Mouse (Mus musculus) neural tube, embryonic 11.5 days (tissue): ENCODE data around the gene H2-Q10. TPM values are rescaled to one million over a fixed set of nuclear protein-coding genes. Genes with fewer than 3 reads are reported as not detected.

Source experiments
- ATAC-seq: fragments of 200-750 bp; cut with Nextera tagmentation; 2 replicates; pipeline ENCODE4 v1.8.0; 2017; ENCODE audit warnings: moderate number of reproducible peaks, mild to moderate bottlenecking, moderate TSS enrichment, moderate library complexity; ENCODE audit not compliant: insufficient read depth, low FRiP score, low TSS enrichment
- DNase-seq: peaks from one replicate; pipeline ENCODE4 v3.0.0-alpha.2; 2015; ENCODE audit warnings: low spot score
- H3K27ac ChIP-seq: fragments of 300-500 bp; sonication (generic); 2 replicates; pipeline ENCODE4 v1.5.1; 2014; ENCODE audit warnings: low read depth, mild to moderate bottlenecking, low read length
- H3K27me3 ChIP-seq: fragments of 300-500 bp; sonication (generic); 2 replicates; pipeline ENCODE4 v1.6.1; 2014; ENCODE audit warnings: mild to moderate bottlenecking, low read length, mixed read lengths; ENCODE audit not compliant: control insufficient read depth, insufficient read depth
- H3K36me3 ChIP-seq: fragments of 300-500 bp; sonication (generic); 2 replicates; pipeline ENCODE4 v1.6.1; 2014; ENCODE audit warnings: mild to moderate bottlenecking, low read length, moderate library complexity, mixed read lengths; ENCODE audit not compliant: control insufficient read depth, insufficient read depth
- H3K4me1 ChIP-seq: fragments of 300-500 bp; sonication (generic); 2 replicates; pipeline ENCODE4 v1.6.1; 2014; ENCODE audit warnings: low read length, mixed read lengths; ENCODE audit not compliant: control insufficient read depth, insufficient read depth
- H3K4me2 ChIP-seq: fragments of 300-500 bp; sonication (generic); 2 replicates; pipeline ENCODE4 v1.6.1; 2014; ENCODE audit warnings: low read depth, mild to moderate bottlenecking, moderate library complexity
- H3K4me3 ChIP-seq: fragments of 300-500 bp; sonication (generic); 2 replicates; pipeline ENCODE4 v1.5.1; 2014; ENCODE audit warnings: low read depth, low read length
- H3K9ac ChIP-seq: fragments of 300-500 bp; sonication (generic); 2 replicates; pipeline ENCODE4 v1.6.1; 2014; ENCODE audit warnings: mild to moderate bottlenecking, low read length
- H3K9me3 ChIP-seq: fragments of 300-500 bp; sonication (generic); 2 replicates; pipeline ENCODE4 v1.6.1; 2016; ENCODE audit warnings: low read length; ENCODE audit not compliant: control insufficient read depth
- WGBS: fragments of 180-500 bp; shearing (Covaris S2); extraction: QIAGEN DNeasy Blood & Tissue Kit; methylation state at CpG from one replicate; pipeline ENCODE4 v1.1.7; 2014; 5-methylcytosine and 5-hydroxymethylcytosine counted together
- polyA plus RNA-seq: library from polyadenylated mRNA; unstranded; fragments of >200 nt; fragmentation: Nextera tagmentation; extraction: Ambion mirVana; gene quantifications from 2 replicates; pipeline ENCODE4 v1.2.1, GENCODE M21; 2014

Gene H2-Q10
- polyA plus RNA-seq, 1 experiment from 2014 or later: 0.81 TPM

- Histone ChIP-seq H3K9me3 (no peaks in the 10 kb centered on the region), H3K36me3 (no peaks in the 10 kb centered on the region), H3K4me1 (no peaks in the 10 kb centered on the region), H3K4me2 (no peak overlapping the region), H3K27ac (no peak overlapping the region), H3K9ac (no peak overlapping the region), H3K27me3 (no peaks in the 10 kb centered on the region), H3K4me3 (no peak overlapping the region)
- ATAC-seq (no peak), DNase-seq (no peak)
- 59% methylated on average over 10 of the region's 10 CpGs for WGBS
These were observed 16.8 kb downstream of the H2-Q10 start for GRCm38 (mm10) chr17:35486726-35487125.

- WGBS: 96% methylated on average over 2 of the region's 2 CpGs
- H3K36me3 ChIP-seq: no peaks in the 10 kb centered on the region
- no peak for DNase-seq
These were observed 18.2 kb downstream of the H2-Q10 start for GRCm38 (mm10) chr17:35488041-35488440.

GRCm38 (mm10) chr17:35490320-35490719 lies 20.4 kb downstream of the H2-Q10 start:
- 44% methylated on average over 5 of the region's 5 CpGs for WGBS
- Histone ChIP-seq H3K4me3 (no peak overlapping the region), H3K4me2 (no peak overlapping the region), H3K4me1 (no peaks in the 10 kb centered on the region), H3K27me3 (no peaks in the 10 kb centered on the region), H3K27ac (no peak overlapping the region), H3K9me3 (no peaks in the 10 kb centered on the region), H3K36me3 (no peaks in the 10 kb centered on the region), H3K9ac (no peak overlapping the region)
- ATAC-seq (no peak), DNase-seq (no peak)

More at GRCm38 (mm10) chr17:35488041-35488440, 18.2 kb downstream of the H2-Q10 start:
- Histone ChIP-seq H3K4me1 (no peaks in the 10 kb centered on the region), H3K4me3 (no peak overlapping the region), H3K27me3 (no peaks in the 10 kb centered on the region), H3K4me2 (no peak overlapping the region), H3K9ac (no peak overlapping the region), H3K9me3 (no peaks in the 10 kb centered on the region), H3K27ac (no peak overlapping the region)
- ATAC-seq: no peak

DNA sequence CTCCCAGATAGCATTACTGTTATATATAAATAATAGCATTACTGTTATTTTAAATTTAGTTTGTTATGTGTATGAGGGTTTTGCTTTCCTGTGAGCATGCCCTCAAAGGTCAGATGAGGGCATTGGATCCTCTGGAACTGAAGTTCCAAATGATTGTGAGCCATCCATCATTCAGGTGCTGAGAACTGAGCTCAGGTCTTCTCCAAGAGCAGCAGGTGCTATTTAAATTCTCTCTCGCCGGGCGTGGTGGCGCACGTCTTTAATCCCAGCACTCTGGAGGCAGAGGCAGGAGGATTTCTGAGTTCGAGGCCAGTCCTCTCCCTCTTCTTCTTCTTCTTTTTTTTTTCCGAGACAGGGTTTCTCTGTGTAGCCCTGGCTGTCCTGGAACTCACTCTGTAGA lies 27.2 kb downstream of the H2-Q10 start:
- WGBS: 98% methylated on average over 7 of the region's 7 CpGs
- Histone ChIP-seq H3K36me3 (no peaks in the 10 kb centered on the region), H3K4me1 (no peaks in the 10 kb centered on the region), H3K4me3 (no peak overlapping the region), H3K27ac (no peak overlapping the region), H3K9me3 (no peaks in the 10 kb centered on the region), H3K27me3 (no peaks in the 10 kb centered on the region), H3K9ac (no peak overlapping the region), H3K4me2 (no peak overlapping the region)
- no peak for DNase-seq
- ATAC-seq: no peak

GRCm38 (mm10) chr17:35502226-35502625 lies 32.3 kb downstream of the H2-Q10 start:
- WGBS: 5% methylated on average over 6 of the region's 6 CpGs
- ATAC-seq (no peak), DNase-seq (no peak)
- Histone ChIP-seq H3K27me3 (peaks cover 19% of the 10 kb centered on the region), H3K9ac (no peak overlapping the region), H3K36me3 (no peaks in the 10 kb centered on the region), H3K4me2 (no peak overlapping the region), H3K27ac (no peak overlapping the region), H3K4me1 (0 out of 2 replicates have a peak, but pooled peaks cover 3% of the 10 kb centered on the region), H3K4me3 (no peak overlapping the region), H3K9me3 (no peaks in the 10 kb centered on the region)

- Histone ChIP-seq H3K36me3 (no peaks in the 10 kb centered on the region), H3K27me3 (peaks cover 19% of the 10 kb centered on the region), H3K4me1 (0 out of 2 replicates have a peak, but pooled peaks cover 3% of the 10 kb centered on the region), H3K4me2 (no peak overlapping the region), H3K9ac (no peak overlapping the region), H3K27ac (no peak overlapping the region), H3K4me3 (no peak overlapping the region), H3K9me3 (no peaks in the 10 kb centered on the region)
- no peak for ATAC-seq
- DNase-seq: no peak
- WGBS: 47% methylated on average over 5 of the region's 5 CpGs
These were observed 32.9 kb downstream of the H2-Q10 start for GRCm38 (mm10) chr17:35502762-35503161.

DNA sequence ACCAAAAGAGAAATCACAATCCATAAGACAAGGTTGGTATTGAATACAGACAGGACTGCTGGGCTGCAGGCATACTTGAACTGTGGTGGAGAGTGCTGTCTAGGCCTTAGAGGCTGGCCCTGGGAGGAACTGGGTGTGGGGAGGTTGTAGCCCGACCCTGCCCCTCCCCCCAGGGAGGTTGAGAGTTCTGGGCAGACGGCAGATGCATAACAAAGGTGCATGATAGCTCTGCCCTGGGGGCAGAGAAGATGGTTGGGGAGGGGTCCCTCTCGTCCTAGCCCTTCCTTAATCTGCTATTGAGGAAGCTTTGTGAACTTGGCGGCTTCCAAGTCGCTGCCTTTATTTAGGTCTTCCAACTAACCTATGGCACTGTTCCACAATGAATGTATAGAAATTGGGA lies 34.0 kb downstream of the H2-Q10 start:
- Histone ChIP-seq H3K27me3 (peaks cover 19% of the 10 kb centered on the region), H3K9ac (no peak overlapping the region), H3K36me3 (no peaks in the 10 kb centered on the region), H3K27ac (no peak overlapping the region), H3K4me3 (no peak overlapping the region), H3K9me3 (no peaks in the 10 kb centered on the region), H3K4me1 (0 out of 2 replicates have a peak, but pooled peaks cover 3% of the 10 kb centered on the region), H3K4me2 (no peak overlapping the region)
- ATAC-seq (no peak), DNase-seq (no peak)
- WGBS: 11% methylated on average over 5 of the region's 5 CpGs

DNA sequence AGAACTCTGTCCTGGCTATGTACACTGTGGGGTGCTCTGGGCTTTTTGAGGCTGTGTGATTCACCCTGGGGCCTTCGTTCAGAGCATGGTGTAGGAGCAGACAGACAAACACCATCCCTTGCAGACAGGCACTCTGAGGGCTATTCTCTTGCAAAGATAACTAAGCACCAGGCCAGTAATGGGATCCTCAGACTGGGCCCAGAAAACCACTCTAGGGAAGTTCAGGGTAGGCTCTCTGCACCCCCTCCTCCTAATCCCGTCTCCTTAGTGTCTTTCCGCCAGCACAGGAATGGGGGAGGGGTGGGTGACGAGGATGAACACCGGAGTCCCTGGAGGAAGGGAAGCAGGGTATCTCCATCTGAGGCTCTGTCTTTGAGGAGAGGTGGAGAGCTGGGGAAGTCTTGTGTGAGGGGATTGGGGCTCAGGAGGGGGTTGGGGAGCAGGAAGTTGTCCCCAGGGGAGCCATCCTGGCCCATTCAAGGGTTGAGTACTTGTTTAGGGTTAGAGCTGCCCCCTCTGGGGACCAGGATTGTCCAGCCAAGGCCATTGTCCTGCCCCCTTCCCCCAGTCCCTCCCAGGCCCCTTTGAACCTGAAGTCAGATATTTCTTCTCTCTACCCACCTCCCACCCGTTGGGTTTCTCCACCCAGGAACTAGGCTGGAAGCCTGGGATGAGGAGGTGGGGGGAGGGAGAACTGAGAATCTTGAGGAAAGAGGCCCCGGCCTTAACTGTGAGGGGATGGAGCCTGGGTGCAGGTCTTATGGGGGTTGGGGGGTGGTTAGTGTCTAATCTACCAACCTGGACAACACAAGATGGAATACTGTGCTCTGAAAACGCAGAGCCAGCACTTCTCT lies 35.0 kb downstream of the H2-Q10 start:
- peaks cover 19% of the 10 kb centered on the region for H3K27me3 ChIP-seq
- 0 out of 2 replicates have a peak, but pooled peaks cover 3% of the 10 kb centered on the region for H3K4me1 ChIP-seq
- H3K9me3 ChIP-seq: no peaks in the 10 kb centered on the region
- WGBS: 19% methylated on average over 8 of the region's 8 CpGs
- DNase-seq (no peak), ATAC-seq (no peak)
- H3K4me2 ChIP-seq: no peak overlapping the region
- no peak overlapping the region for H3K9ac ChIP-seq
- no peaks in the 10 kb centered on the region for H3K36me3 ChIP-seq
- no peak overlapping the region for H3K4me3 ChIP-seq
- no peak overlapping the region for H3K27ac ChIP-seq

DNA sequence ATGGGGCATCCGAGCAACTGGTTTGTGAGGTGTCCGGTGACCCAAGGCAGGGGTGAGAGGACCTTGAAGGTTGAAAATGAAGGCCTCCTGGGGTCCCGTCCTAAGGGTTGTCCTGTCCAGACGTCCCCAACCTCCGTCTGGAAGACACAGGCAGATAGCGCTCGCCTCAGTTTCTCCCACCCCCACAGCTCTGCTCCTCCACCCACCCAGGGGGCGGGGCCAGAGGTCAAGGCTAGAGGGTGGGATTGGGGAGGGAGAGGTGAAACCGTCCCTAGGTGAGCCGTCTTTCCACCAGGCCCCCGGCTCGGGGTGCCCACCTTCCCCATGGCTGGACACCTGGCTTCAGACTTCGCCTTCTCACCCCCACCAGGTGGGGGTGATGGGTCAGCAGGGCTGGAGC lies 35.9 kb downstream of the H2-Q10 start, which contains the start of gene Pou5f1:
Pou5f1 (plus strand) TSS at position 243 of the 400 bp plus-strand sequence.
- peaks cover 19% of the 10 kb centered on the region for H3K27me3 ChIP-seq
- H3K4me1 ChIP-seq: 0 out of 2 replicates have a peak, but pooled peaks cover 3% of the 10 kb centered on the region
- H3K27ac ChIP-seq: no peak within 1 kb of the TSS
- no peak within 1 kb of the TSS for H3K9ac ChIP-seq
- H3K9me3 ChIP-seq: no peaks in the 10 kb centered on the region
- ATAC-seq (no peak), DNase-seq (no peak)
- H3K4me3 ChIP-seq: no peak within 1 kb of the TSS
- no peak within 1 kb of the TSS for H3K4me2 ChIP-seq
- no peaks in the 10 kb centered on the region for H3K36me3 ChIP-seq
- 39% methylated on average over 11 of the region's 13 CpGs for WGBS
